Mouse (Mus musculus) 3134 (cell line): ENCODE data around the gene Ranbp9.

ENCODE experiments used
- DNase-seq: peaks from one replicate; pipeline ENCODE4 v3.0.0-alpha.2; 2011; ENCODE audit warnings: low spot score; ENCODE audit not compliant: insufficient read length; ENCODE audit errors: extremely low read depth

Gene Ranbp9

DNA sequence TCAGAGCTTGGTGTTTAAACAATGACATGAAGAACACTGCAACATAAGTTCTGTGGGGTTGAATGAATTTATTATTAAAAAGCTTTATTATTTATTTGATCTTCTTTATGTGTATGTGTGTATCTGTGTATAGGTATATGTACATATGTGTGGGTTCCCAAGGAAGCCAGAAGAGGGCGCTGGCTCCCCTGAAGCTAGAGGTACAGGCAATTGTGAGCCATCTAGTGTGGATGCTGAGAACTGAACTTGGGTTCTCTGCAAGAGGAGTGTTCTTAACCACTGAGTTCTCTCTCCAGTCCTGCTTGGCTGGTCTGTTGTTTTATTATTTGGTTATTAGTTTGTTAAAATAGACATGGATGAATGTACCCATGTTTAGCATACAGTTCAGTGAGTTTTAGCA lies 108.2 kb downstream of the Ranbp9 start:
- DNase-seq = no peak

DNA sequence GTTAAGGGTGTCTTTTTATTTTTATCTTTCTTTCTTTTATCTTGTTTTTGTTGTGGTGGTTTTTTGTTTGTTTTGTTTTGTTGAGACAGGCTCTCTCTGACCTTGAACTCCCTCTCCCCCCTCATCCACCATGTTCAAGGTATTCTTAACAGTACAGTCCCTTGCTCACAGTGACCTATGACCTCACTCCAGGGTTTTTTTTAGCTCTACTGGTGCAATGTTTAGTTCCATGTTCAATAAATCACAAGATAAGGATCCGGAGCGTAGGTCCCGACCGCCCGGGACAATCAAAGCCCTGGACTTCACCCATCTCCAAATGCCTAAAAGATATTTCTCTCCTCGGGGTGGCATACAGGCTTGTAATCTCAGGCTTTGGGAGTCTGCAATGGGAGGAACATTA lies 111.0 kb downstream of the Ranbp9 start:
- no peak for DNase-seq

DNA sequence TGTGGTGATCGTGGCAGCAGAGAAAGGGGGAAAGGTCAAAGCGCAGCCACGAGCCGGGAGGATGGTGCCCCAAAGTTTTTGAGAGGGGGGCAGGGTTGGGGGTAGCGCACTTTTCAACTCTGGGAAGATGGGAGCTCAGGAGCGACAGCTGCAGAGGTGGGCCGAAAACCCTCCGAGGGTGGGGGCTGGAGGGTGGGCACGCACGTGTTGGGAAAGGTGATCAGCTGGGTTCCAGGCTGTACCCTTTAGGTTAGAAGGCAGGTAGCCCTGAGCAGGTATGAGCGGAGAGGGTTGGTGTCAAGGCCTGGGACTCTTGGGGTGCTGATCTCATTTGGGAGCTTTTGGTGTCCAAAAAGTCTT lies 115.3 kb downstream of the Ranbp9 start:
- no peak for DNase-seq

DNA sequence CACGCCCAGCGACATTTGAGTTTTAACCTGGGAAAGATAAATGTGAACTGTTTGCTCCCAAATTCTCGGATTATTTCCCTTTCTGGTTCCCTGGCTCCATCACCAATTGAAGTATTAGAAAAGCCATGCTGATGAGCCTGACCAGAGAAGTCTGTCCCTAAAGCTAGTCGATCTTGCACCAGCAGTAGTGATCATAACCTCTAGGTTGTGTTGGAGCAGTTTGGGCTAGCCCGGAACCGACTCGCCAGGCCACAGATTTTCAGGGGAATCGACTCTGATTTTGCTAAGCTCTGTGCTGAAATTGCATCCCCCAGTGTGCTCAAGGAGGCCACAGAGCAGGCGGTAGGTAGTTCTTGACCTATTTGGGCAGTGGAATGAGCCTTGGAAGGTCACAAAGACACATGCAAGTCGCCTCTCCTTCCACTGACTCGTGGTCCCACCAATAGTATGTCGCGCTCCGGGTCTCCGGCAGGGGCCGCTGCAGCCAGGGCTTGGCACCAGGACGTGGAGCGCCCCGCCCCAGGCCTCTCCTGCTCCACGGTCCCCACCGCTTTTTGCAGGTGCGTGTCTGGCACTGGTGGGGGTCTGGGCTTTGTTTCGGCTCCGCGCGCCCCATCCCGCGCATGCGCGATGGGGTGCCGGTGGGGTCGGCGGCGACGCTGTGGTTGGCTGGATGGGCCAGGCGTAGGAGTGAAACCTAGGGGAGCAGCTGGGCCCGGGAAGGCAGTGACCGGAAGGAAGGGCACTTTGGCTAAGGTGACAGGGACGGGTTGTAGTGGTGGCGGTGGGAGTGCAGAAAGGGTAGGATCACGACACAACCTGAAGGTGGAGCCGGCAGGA lies 115.9 kb downstream of the Ranbp9 start, which contains the start of gene Sirt5:
Gene Sirt5 (plus strand): TSS at position 512 of the 840 bp plus-strand sequence.
- peak; percentile 86 for DNase-seq

DNA sequence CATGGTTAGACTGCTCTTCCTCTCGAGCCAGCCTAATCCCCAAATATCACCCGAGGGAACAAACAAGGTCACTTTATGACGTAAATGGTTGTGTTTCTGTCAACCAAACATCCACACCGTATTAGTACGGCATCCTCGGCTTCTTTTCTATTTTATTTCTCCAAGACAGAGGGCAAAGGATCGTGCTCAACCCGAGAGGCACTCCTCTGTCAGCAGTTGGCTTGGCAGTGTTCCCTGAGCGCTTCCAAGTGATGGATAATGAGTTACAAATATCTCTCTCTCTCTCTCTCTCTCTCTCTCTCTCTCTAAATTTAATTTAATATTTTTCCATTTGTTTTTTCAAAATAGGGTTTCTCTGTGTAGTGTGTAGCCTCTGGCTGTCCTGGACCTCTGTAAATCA lies 118.7 kb downstream of the Ranbp9 start:
- no peak for DNase-seq

- DNase-seq = no peak
These were observed 120.5 kb downstream of the Ranbp9 start for GRCm38 (mm10) chr13:43360534-43360933.

DNA sequence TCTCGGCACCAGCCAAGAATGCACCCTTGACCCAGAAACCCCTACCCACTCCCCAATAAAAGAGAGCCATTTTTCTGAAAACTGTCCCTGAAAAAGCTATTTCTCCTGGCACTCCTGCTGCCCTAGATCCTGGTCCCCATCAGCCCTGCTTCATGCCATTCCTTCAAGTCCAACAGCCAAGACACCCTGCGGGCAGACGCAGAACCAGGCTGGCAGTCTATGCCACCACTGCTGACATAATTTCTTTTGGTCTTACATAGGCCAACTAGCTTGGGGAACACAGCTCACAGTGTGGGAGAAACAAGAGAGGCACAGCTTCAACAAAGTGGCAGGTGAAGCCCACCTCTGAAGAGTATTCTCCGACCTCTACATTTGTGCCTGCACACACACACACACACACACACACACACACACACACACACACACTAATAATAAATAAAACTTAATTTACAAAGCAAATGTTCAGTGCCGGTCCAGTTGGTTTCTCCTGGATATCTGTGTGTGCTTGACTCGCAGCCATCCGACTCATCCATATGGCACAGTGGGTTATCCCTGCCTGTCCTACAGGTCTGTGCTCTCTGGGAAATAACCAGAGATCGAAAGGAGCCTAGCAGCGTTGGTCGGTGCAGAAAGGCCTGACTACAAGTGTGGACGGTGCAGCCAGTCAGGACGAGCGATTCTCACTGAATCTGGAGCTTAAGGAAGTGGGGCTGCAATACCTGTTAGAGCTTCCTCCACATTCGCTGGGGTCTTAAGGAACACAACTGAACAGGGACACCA lies 124.5 kb downstream of the Ranbp9 start:
- DNase-seq = no peak

DNA sequence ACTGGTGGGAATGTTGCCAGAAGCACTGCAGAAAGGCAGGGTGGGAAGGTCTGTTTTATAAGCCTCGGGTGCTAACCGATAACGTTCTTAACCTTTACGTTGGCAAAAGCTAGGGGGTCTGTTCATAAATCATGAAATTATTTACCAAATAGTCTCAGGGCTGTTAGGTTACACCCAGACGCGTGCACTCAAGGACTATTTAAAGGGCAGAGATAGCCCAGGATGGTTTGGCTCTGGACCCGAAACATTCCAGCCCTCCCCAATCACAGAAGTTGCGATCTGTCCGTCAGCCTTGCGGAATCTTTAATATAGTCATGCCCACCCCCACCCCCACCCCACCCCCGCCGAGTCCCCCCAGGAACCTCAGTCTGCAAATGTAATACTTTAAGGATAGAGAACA lies 126.7 kb downstream of the Ranbp9 start:
- DNase-seq = no peak

GRCm38 (mm10) chr13:43353356-43353755 lies 127.7 kb downstream of the Ranbp9 start:
- no peak for DNase-seq
